Mouse (Mus musculus) MEL (cell line): Measurements from ENCODE around the gene Stpg2. TPM values are rescaled to one million over a fixed set of nuclear protein-coding genes. Genes with fewer than 3 reads are reported as not detected.

Experiments used
- DNase-seq: peaks from one replicate; pipeline ENCODE4 v3.0.0; 2011; ENCODE audit warnings: low read depth, low spot score
- H3K27ac ChIP-seq: 2 replicates; pipeline ENCODE4 v1.5.1; 2012; ENCODE audit warnings: low read depth, mild to moderate bottlenecking, control low read depth, low read length, moderate library complexity; ENCODE audit not compliant: control insufficient read depth
- H3K27me3 ChIP-seq, 2 experiments: fragments of 150-350 bp in 1 of 2; sonication (generic) in 1 of 2; 2 replicates each; pipeline ENCODE4 v1.6.1; 2012; ENCODE audit warnings: low read length in 2 of 2, mild to moderate bottlenecking in 2 of 2, improper control_type of control experiment in 1 of 2, moderate library complexity in 1 of 2; ENCODE audit not compliant: insufficient read depth in 2 of 2, control insufficient read depth in 1 of 2
- H3K36me3 ChIP-seq, 2 experiments: 2 replicates each; pipeline ENCODE4 v1.6.1; 2012 to 2014; ENCODE audit warnings: low read length in 2 of 2, improper control_type of control experiment in 1 of 2, inconsistent platforms in 1 of 2, mild to moderate bottlenecking in 1 of 2; ENCODE audit not compliant: insufficient read depth in 2 of 2, control insufficient read depth in 1 of 2
- H3K4me1 ChIP-seq, 2 experiments: fragments of 150-350 bp in 1 of 2; sonication (generic) in 1 of 2; 2 replicates each; pipeline ENCODE4 v1.6.1; 2012; ENCODE audit warnings: low read length in 2 of 2, improper control_type of control experiment in 1 of 2, mild to moderate bottlenecking in 1 of 2; ENCODE audit not compliant: insufficient read depth in 2 of 2, control insufficient read depth in 1 of 2
- H3K4me3 ChIP-seq, 2 experiments: fragments of 150-350 bp in 1 of 2; sonication (generic) in 1 of 2; 2 replicates each; pipeline ENCODE4 v1.5.1; 2012; ENCODE audit warnings: low read depth in 2 of 2, low read length in 2 of 2, mild to moderate bottlenecking in 2 of 2, moderate library complexity in 2 of 2, control low read depth in 1 of 2, improper control_type of control experiment in 1 of 2; ENCODE audit not compliant: control insufficient read depth in 1 of 2, insufficient read depth in 1 of 2
- H3K79me2 ChIP-seq: 2 replicates; pipeline ENCODE4 v1.6.1; 2012; ENCODE audit warnings: mild to moderate bottlenecking, low read length, moderate library complexity; ENCODE audit not compliant: control insufficient read depth, poor library complexity, insufficient read depth
- H3K9ac ChIP-seq: 2 replicates; pipeline ENCODE4 v1.6.1; 2012; ENCODE audit warnings: low read depth, mild to moderate bottlenecking, control low read depth, low read length, moderate library complexity; ENCODE audit not compliant: control insufficient read depth, poor library complexity, severe bottlenecking
- H3K9me3 ChIP-seq: fragments of 150-350 bp; sonication (generic); replicated peaks from 2 replicates; pipeline ENCODE4 v1.6.1; 2012; ENCODE audit warnings: mild to moderate bottlenecking, low read length, improper control_type of control experiment, moderate library complexity; ENCODE audit not compliant: insufficient read depth
- BHLHE40 ChIP-seq: IDR thresholded peaks from 2 replicates; pipeline ENCODE4 v1.6.1; 2012; ENCODE audit warnings: low read depth, mild to moderate bottlenecking, inconsistent platforms, low read length, improper control_type of control experiment, borderline replicate concordance
- CHD1 ChIP-seq: IDR thresholded peaks from 2 replicates; pipeline ENCODE4 v1.6.1; 2012; ENCODE audit warnings: low read depth, mild to moderate bottlenecking, inconsistent platforms, low read length, improper control_type of control experiment
- E2F4 ChIP-seq: IDR thresholded peaks from 2 replicates; pipeline ENCODE4 v1.6.1; 2011; ENCODE audit warnings: low read depth, low read length, improper control_type of control experiment, borderline replicate concordance
- ETS1 ChIP-seq: IDR thresholded peaks from 2 replicates; pipeline ENCODE4 v1.6.1; 2012; ENCODE audit warnings: low read depth, mild to moderate bottlenecking, inconsistent platforms, low read length, improper control_type of control experiment, moderate library complexity
- GABPA ChIP-seq: IDR thresholded peaks from 2 replicates; pipeline ENCODE4 v1.6.1; 2012; ENCODE audit warnings: low read depth, mild to moderate bottlenecking, inconsistent platforms, low read length, improper control_type of control experiment, moderate library complexity
- MAFK ChIP-seq: IDR thresholded peaks from 2 replicates; pipeline ENCODE4 v1.6.1; 2011; ENCODE audit warnings: low read depth, mild to moderate bottlenecking, low read length, improper control_type of control experiment, borderline replicate concordance
- MAX ChIP-seq: IDR thresholded peaks from 2 replicates; pipeline ENCODE4 v1.6.1; 2011; ENCODE audit warnings: low read length, improper control_type of control experiment
- MAZ ChIP-seq: IDR thresholded peaks from 2 replicates; pipeline ENCODE4 v1.6.1; 2012; ENCODE audit warnings: low read depth, mild to moderate bottlenecking, inconsistent platforms, low read length, improper control_type of control experiment
- MXI1 ChIP-seq: IDR thresholded peaks from 2 replicates; pipeline ENCODE4 v1.6.1; 2011; ENCODE audit warnings: mild to moderate bottlenecking, low read depth, low read length, improper control_type of control experiment
- MYC ChIP-seq: IDR thresholded peaks from 2 replicates; pipeline ENCODE4 v1.6.1; 2011; ENCODE audit warnings: low read depth, mild to moderate bottlenecking, low read length, improper control_type of control experiment, moderate library complexity
- NRF1 ChIP-seq: IDR thresholded peaks from 2 replicates; pipeline ENCODE4 v1.6.1; 2014; ENCODE audit warnings: low read depth, mild to moderate bottlenecking, inconsistent platforms, low read length, improper control_type of control experiment, moderate library complexity; ENCODE audit not compliant: poor library complexity, insufficient read depth, severe bottlenecking
- RAD21 ChIP-seq: IDR thresholded peaks from 2 replicates; pipeline ENCODE4 v1.6.1; 2011; ENCODE audit warnings: mild to moderate bottlenecking, low read depth, low read length, improper control_type of control experiment
- SIN3A ChIP-seq: IDR thresholded peaks from 2 replicates; pipeline ENCODE4 v1.6.1; 2012; ENCODE audit warnings: low read length, improper control_type of control experiment, inconsistent platforms
- SMC3 ChIP-seq: IDR thresholded peaks from 2 replicates; pipeline ENCODE4 v1.6.1; 2011; ENCODE audit warnings: low read depth, low read length, improper control_type of control experiment
- TBP ChIP-seq: IDR thresholded peaks from 2 replicates; pipeline ENCODE4 v1.8.0; 2011; ENCODE audit warnings: low read depth, low read length, improper control_type of control experiment
- ZC3H11A ChIP-seq: IDR thresholded peaks from 2 replicates; pipeline ENCODE4 v1.6.1; 2012; ENCODE audit warnings: low read depth, mild to moderate bottlenecking, inconsistent platforms, low read length, improper control_type of control experiment
- ZMIZ1 ChIP-seq: IDR thresholded peaks from 2 replicates; pipeline ENCODE4 v1.6.1; 2012; ENCODE audit warnings: low read depth, mild to moderate bottlenecking, inconsistent platforms, low read length, improper control_type of control experiment, moderate library complexity
- ZNF384 ChIP-seq: IDR thresholded peaks from 2 replicates; pipeline ENCODE4 v1.6.1; 2012; ENCODE audit warnings: low read depth, mild to moderate bottlenecking, inconsistent platforms, low read length, improper control_type of control experiment
- polyA plus RNA-seq, 2 experiments: library from polyadenylated mRNA; stranded (reverse) in 1 of 2; unstranded in 1 of 2; fragments of >175 nt in 1 of 2; fragments of >200 nt in 1 of 2; gene quantifications; 2 replicates each; pipeline versions ENCODE4 v1.2.1 to v1.2.4; 2012; ENCODE audit warnings: low replicate concordance in 2 of 2, low read depth in 1 of 2; ENCODE audit not compliant: insufficient read length in 2 of 2, insufficient read depth in 1 of 2, missing spikeins in 1 of 2
- total RNA-seq: library from RNA; depleted of rRNA; stranded (reverse); fragments of 300-350 nt; gene quantifications from 2 replicates; pipeline ENCODE4 v1.2.3, GENCODE M21; 2012

The Stpg2 gene
- total and polyA plus RNA-seq, 3 experiments: not detected

DNA sequence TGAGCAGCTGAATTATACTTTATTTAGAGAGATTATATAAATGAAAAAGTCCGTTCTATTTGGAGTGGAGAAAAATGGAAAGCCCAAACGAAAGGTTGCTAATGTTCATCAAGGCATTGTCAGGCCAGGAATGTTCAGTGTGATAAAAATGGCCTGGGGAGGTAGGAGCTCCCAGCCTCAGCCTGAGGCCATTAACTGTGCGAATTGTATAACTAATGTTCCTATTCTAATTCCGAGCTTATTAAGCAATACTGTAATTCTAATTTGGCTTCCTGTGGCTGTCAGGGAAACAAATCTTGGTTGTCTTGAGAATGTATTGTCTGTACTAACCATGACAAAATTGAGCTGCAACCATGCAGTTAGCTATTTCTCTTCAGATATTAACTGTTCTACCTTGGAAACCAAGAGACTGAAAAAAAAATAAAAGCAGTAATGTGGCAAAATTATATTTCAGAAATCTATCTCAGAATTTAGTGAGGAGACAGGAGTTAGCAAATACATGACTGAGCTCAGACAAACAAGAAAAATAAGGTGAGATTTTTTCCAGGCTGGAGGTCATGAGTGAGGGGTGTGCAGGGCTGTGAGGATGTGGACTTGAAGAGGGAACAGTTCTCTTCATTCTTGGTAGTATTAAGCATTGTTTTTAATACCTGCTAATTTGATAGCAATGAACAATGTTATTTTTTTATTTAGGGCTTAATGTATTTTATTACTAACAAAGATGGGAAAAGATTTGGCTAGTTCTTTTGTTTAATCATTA lies 36.8 kb upstream of the Stpg2 start:
- Histone ChIP-seq H3K4me1 (no peaks in the 10 kb centered on the region), H3K9ac (no peak overlapping the region), H3K79me2 (no peaks in the 10 kb centered on the region), H3K27ac (no peak overlapping the region), H3K4me3 (no peak overlapping the region), H3K9me3 (no peaks in the 10 kb centered on the region), H3K27me3 (no peaks in the 10 kb centered on the region), H3K36me3 (no peaks in the 10 kb centered on the region)
- no peak for DNase-seq
- TF ChIP-seq NRF1 (no peak), RAD21 (no peak), MAX (no peak), BHLHE40 (no peak), MAFK (no peak), TBP (no peak)

DNA sequence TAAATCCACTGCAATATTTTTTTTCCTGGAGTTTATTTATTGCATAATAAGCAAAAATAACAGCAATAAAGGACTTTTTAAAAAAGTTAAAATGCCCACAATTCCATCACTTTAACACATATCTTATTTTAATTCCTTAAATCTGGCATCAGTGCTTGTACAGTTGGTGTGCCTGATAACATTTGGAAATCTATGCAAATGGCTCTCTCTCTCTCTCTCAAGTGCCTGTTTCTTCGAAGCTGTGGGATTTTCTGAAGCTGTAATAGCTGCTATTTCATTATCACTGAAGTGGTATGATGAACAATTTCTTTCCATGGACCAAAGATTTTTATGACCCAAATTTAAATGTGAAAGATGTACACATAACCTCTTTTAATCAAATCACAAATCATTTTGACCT lies 35.8 kb upstream of the Stpg2 start:
- Histone ChIP-seq H3K9ac (no peak overlapping the region), H3K79me2 (no peaks in the 10 kb centered on the region)
- TF ChIP-seq NRF1 (no peak), SMC3 (no peak), ZMIZ1 (no peak), SIN3A (no peak), MAZ (no peak), ZC3H11A (no peak), ZNF384 (no peak), MXI1 (no peak), GABPA (no peak), E2F4 (no peak), CHD1 (no peak), ETS1 (no peak), MYC (no peak)
- TF ChIP-seq, all 39 proteins: peak for 0
- Histone ChIP-seq H3K9me3 (no peaks in the 10 kb centered on the region), H3K4me3 (no peak overlapping the region), H3K4me1 (no peaks in the 10 kb centered on the region), H3K27me3 (no peaks in the 10 kb centered on the region), H3K27ac (no peak overlapping the region), H3K36me3 (no peaks in the 10 kb centered on the region)
- DNase-seq: no peak
